Mouse (Mus musculus) urinary bladder, postnatal 25 days (tissue): ENCODE data around the gene Smarcd1.
A peak's percentile ranks its signal among the peaks of the same experiment; 100 is the strongest.
"Not testable (repeated sequence)": the region's sequence is repeated elsewhere in the genome, so short reads cannot be mapped to it uniquely, and the experiment has no call there.

Experiments
- DNase-seq: peaks from one replicate; pipeline ENCODE4 v3.0.0; 2022; ENCODE audit warnings: low spot score

Smarcd1 gene

GRCm38 (mm10) chr15:99715361-99715865 lies 13.5 kb downstream of the Smarcd1 start:
- no peak for DNase-seq

- no peak for DNase-seq
Observed at GRCm38 (mm10) chr15:99715982-99716746, 14.2 kb downstream of the Smarcd1 start.

GRCm38 (mm10) chr15:99716814-99717213 lies 14.9 kb downstream of the Smarcd1 start:
- DNase-seq = no peak

- DNase-seq = no peak
Observed at GRCm38 (mm10) chr15:99717386-99718334, 15.7 kb downstream of the Smarcd1 start, which contains the start of gene Gpd1. TSS of gene Gpd1 (plus strand) at chr15:99717515.

- no peak for DNase-seq
Observed at GRCm38 (mm10) chr15:99718461-99719021, 16.6 kb downstream of the Smarcd1 start.

- no peak for DNase-seq
Observed at GRCm38 (mm10) chr15:99719865-99720264, 17.9 kb downstream of the Smarcd1 start.

- DNase-seq = no peak
Observed at GRCm38 (mm10) chr15:99721921-99722743, 20.2 kb downstream of the Smarcd1 start.

GRCm38 (mm10) chr15:99723120-99723514 lies 21.2 kb downstream of the Smarcd1 start:
- no peak for DNase-seq

GRCm38 (mm10) chr15:99723515-99724291 lies 21.8 kb downstream of the Smarcd1 start:
- DNase-seq = no peak

GRCm38 (mm10) chr15:99724292-99725021 lies 22.5 kb downstream of the Smarcd1 start:
- peak; percentile 51 for DNase-seq

- peak; percentile 92 for DNase-seq
Observed at GRCm38 (mm10) chr15:99725341-99726155, 23.6 kb downstream of the Smarcd1 start, which contains the start of gene Cox14. TSS of gene Cox14 (plus strand) at chr15:99725618.

- DNase-seq = no peak
Observed at GRCm38 (mm10) chr15:99726549-99726948, 24.6 kb downstream of the Smarcd1 start.

GRCm38 (mm10) chr15:99727039-99727438 lies 25.1 kb downstream of the Smarcd1 start:
- DNase-seq = not testable (repeated sequence)

GRCm38 (mm10) chr15:99727525-99727924 lies 25.6 kb downstream of the Smarcd1 start:
- no peak for DNase-seq

GRCm38 (mm10) chr15:99728211-99728610 lies 26.3 kb downstream of the Smarcd1 start:
- DNase-seq = no peak

- no peak for DNase-seq
Observed at GRCm38 (mm10) chr15:99729056-99729783, 27.3 kb downstream of the Smarcd1 start.

- DNase-seq = no peak
Observed at GRCm38 (mm10) chr15:99731167-99731566, 29.2 kb downstream of the Smarcd1 start.

- DNase-seq = no peak
Observed at GRCm38 (mm10) chr15:99731678-99732077, 29.7 kb downstream of the Smarcd1 start.
